Mouse (Mus musculus) activated CD4-positive, CD25-positive, alpha-beta regulatory T cell, adult 4 months (primary cell): ENCODE results near the gene Thumpd2. TPM values are rescaled to one million over a fixed set of nuclear protein-coding genes. Genes with fewer than 3 reads are reported as not detected.

Experiments
- ATAC-seq: one replicate; pipeline ENCODE4 v1.8.0; 2017
- polyA plus RNA-seq, 2 experiments: library from polyadenylated mRNA; unstranded; fragments of 100-300 nt; shearing (Covaris generic); gene quantifications; one replicate each; pipeline ENCODE4 v1.2.1; 2017

The Thumpd2 gene
- polyA plus RNA-seq = 10 to 100 TPM; 10.2 to 14.8 TPM

GRCm38 (mm10) chr17:81064979-81065311 lies at the start of gene Thumpd2:
Gene Thumpd2 (minus strand): TSS chr17:81065082.
- peak; percentile 92 for ATAC-seq

- ATAC-seq = no peak
These were observed 39.4 kb upstream of the Thumpd2 start for GRCm38 (mm10) chr17:81104237-81104636.

DNA sequence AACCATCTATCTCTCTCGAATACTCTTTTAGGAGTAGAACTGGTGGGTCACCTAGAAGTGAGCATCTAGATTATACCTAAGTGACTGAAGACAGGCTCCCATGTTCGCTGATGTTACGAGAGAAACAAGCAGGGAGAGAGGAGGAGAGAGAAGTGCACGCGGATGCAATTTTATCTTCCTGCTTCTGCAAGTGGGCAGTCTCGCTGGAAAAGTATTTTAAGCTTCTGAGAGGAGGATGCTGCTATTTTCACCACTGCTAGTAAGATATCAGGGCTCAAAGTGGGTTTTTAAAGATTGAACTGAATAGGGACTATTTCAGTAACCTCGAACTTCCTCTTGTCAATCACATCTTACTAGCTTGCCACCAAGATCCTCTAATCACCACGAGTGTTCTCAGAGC lies 38.0 kb upstream of the Thumpd2 start:
- no peak for ATAC-seq

GRCm38 (mm10) chr17:81098444-81098843 lies 33.6 kb upstream of the Thumpd2 start:
- ATAC-seq = no peak

DNA sequence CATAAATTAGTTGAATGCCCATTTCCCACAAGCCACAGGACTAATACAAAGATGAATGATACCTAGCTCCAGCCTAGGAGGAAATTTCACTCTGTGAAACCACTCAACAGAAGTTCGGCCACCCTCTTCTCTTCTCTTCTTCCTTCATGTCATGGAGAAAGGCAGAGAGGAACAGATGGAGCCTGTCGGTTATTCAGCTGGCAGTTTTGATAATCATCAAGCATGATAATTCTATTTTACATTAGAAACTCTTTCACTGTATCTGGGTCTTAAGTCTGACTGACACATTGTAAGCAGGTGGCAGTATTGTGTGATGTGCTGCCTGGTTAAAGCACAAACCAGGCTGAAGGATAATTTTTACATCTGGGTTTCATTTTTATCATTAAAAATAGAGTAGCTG lies 31.6 kb upstream of the Thumpd2 start:
- no peak for ATAC-seq

GRCm38 (mm10) chr17:81092794-81093193 lies 27.9 kb upstream of the Thumpd2 start:
- ATAC-seq = no peak

GRCm38 (mm10) chr17:81088866-81089265 lies 24.0 kb upstream of the Thumpd2 start:
- ATAC-seq = no peak

GRCm38 (mm10) chr17:81087735-81088134 lies 22.9 kb upstream of the Thumpd2 start:
- no peak for ATAC-seq

- peak; percentile 68 for ATAC-seq
These were observed 453 bp downstream of the Thumpd2 start for GRCm38 (mm10) chr17:81064279-81064978.

GRCm38 (mm10) chr17:81063346-81063745 lies 1.5 kb downstream of the Thumpd2 start:
- ATAC-seq = no peak

DNA sequence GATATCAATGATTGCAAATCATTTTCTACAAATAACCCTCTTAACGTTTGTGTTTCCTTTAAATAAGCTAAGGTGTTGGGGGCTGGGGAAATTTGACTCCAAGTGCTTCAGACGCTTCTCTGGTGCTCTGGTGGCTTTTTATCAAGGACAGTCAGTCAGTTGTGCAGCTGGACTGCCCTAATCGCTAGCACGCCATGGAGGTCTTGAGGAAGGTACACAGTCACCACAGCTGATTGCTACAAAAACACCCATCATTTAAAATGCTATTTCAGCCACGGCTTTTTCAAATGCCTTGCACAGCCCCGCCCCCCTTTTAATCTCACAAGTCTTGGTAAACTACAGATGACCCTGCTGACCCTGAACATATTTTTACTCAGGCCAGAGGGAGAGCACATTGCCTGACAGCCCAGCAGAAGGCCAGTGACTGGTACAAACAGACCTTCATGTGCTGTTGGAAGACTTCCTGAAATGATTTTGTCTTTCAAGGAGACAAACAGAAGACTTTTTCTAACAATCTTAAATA lies 2.5 kb downstream of the Thumpd2 start:
- no peak for ATAC-seq

- ATAC-seq = no peak
These were observed 8.0 kb downstream of the Thumpd2 start for GRCm38 (mm10) chr17:81056796-81057381.

- no peak for ATAC-seq
These were observed 8.8 kb downstream of the Thumpd2 start for GRCm38 (mm10) chr17:81056035-81056434.

GRCm38 (mm10) chr17:81055522-81055921 lies 9.4 kb downstream of the Thumpd2 start:
- no peak for ATAC-seq

DNA sequence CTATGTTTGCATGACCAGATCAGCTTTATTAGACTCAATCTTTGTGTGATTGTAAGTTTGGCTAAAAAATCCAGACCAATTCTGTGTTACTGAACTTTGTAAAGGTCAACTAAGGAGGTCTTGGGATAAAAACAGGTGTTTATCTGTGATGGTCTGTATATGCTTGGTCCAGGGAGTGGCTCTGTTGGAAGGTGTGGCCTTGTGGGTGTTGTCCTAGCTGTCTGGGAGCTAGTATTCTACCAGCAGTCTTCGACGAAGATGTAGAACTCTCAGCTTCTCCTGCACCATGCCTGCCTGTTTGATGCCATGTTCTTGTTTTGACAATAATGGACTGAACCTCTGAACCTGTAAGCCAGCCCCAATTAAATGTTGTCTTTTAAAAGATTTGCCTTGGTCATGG lies 11.6 kb downstream of the Thumpd2 start:
- ATAC-seq = no peak

GRCm38 (mm10) chr17:81047930-81048564 lies 16.8 kb downstream of the Thumpd2 start:
- ATAC-seq = no peak

GRCm38 (mm10) chr17:81045525-81046150 lies 19.2 kb downstream of the Thumpd2 start:
- peak; percentile 62 for ATAC-seq

- ATAC-seq = peak; percentile 80
These were observed 19.8 kb downstream of the Thumpd2 start for GRCm38 (mm10) chr17:81045115-81045514.

DNA sequence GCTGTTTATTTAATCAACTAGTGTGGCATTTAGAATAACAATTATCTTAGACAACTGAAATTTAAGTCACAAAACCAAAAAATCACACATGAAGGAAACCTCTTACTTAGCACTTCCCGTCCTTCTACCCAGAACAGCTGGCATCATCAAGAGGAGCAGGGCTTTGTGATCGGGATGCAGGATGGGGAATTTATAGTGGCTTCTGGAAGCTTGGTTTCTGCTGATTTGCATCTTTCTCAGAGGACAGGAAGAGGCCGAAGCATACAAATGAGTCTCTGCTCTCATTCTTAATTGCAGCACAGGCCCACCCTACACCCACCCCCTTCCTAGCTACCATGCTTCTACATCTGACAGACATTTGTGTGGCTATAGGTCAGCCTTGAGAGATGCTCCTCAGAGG lies 20.5 kb downstream of the Thumpd2 start:
- ATAC-seq = no peak

- no peak for ATAC-seq
These were observed 23.2 kb downstream of the Thumpd2 start for GRCm38 (mm10) chr17:81041662-81042061.

DNA sequence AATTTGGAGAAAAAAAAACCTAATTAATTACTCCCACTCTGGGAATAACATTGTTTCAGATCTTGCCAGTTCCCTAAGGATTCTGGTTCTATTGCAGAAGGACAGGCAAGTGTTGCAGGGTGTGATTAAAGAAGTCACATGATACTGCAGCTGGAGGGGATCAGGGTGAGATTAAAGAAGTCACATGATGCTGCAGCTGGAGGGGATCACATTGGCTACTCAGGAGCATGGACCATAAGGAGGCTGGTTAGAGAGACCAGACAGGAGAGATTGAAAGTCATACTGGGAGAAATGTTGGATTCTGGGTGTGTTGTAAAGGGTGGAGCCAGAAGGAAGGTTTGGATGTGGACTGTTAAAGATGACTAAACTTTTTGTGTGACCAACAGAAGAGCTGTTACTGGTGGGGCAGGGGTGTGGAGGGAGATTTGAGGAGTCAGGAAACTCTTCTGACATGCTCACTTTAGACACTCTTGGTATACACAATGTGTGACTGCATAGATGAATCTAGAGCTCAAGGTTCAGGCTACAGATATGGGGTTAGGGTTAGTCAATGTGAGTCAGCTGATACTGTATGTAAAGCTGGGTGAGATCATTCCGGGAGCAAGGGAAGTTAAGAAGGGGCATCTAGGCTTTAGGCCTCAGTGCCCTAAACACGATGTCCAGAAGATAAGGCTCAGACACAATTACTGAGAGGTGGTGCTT lies 26.0 kb downstream of the Thumpd2 start:
- ATAC-seq = no peak

DNA sequence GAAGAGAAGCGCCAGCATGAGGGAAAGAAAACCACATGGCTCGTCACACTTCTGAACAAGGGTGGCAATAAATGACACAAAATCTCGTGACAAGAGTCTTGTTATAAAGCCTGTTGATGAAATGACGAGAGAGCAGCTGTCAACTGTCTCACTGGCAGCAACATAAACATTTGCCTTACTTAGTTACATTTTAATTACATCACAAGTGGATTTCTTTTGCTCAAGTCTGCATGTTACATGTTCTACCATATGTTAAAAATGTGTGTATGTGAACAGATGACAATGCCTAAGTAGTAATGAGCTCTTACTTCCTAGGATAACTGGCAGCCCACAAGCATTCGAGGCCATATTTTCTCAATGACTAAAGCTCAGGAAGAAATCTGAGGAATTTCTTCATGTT lies 29.5 kb downstream of the Thumpd2 start:
- no peak for ATAC-seq

DNA sequence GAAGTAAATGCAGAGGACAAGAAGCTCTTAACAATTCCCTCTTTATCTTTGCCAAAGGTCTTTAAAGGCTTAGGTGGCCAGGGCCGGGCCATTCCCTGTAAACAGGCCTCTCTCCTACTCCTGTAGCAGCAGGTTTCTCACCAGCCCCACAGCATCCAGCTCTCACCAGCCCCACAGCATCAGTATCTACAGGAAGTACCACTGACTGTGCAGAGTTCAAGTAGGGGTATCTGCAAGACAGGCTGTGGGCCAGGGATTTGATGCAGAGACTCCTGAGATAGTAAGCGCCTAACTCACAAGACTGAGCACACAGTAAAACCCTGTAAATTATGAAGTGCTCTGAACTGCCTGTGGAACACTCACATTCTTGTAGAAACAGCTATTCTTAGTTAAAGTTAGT lies 31.9 kb downstream of the Thumpd2 start:
- ATAC-seq = no peak
